Mouse (Mus musculus): ENCODE measurements around the gene Crtap. TPM values are rescaled to one million over a fixed set of nuclear protein-coding genes. Genes with fewer than 3 reads are reported as not detected.
"Not testable (repeated sequence)": the region's sequence is repeated elsewhere in the genome, so short reads cannot be mapped to it uniquely, and the experiment has no call there.

Gene Crtap
- polyA plus RNA-seq, 1 experiment from 2014 or later = 34.0 TPM

GRCm38 (mm10) chr9:114394136-114394535, 3.7 kb upstream of the Crtap start:
- H3K9ac ChIP-seq (replicated peaks); ATAC-seq (ENCODE audit: low FRiP score); H3K27me3 ChIP-seq (replicated peaks); H3K36me3 ChIP-seq; H3K9me3 ChIP-seq (replicated peaks); H3K27ac ChIP-seq (replicated peaks); H3K4me2 ChIP-seq; H3K4me1 ChIP-seq; H3K4me3 ChIP-seq (replicated peaks): not testable (repeated sequence)
- 63% methylated on average over 6 of the region's 6 CpGs for WGBS

DNA sequence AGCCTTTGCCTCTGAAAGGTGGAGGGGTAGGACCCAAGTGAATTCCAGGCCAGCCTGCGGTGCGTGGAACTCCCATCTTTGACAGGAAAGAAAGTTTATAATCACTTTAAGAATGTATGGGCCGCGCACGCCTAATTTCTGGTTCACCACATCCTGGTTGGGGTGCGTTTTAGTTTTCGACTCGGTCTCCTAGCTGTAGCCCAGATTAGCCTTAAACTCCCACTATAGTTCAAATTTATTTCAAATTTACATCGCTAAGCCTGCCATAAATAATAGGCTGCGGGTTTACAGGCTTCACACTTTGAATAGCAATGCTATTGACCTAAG, 237 bp upstream of the Crtap start:
- no peaks in the 10 kb centered on the region for H3K9me3 ChIP-seq (replicated peaks)
- peak overlapping the region; percentile 74 for H3K4me3 ChIP-seq (replicated peaks)
- peak overlapping the region; percentile 94 for H3K4me2 ChIP-seq
- no peak for ATAC-seq (ENCODE audit: low FRiP score)
- WGBS = 4% methylated on average over 10 of the region's 10 CpGs
- H3K4me1 ChIP-seq = peaks cover 7% of the 10 kb centered on the region; the same call in 1 of the 2 replicates
- peak overlapping the region; percentile 74 for H3K9ac ChIP-seq (replicated peaks)
- peak overlapping the region; percentile 72; the same call in 1 of the 2 replicates for H3K27ac ChIP-seq (replicated peaks)
- H3K36me3 ChIP-seq = no peaks in the 10 kb centered on the region
- peaks cover 6% of the 10 kb centered on the region; the same call in 1 of the 2 replicates for H3K27me3 ChIP-seq (replicated peaks)

DNA sequence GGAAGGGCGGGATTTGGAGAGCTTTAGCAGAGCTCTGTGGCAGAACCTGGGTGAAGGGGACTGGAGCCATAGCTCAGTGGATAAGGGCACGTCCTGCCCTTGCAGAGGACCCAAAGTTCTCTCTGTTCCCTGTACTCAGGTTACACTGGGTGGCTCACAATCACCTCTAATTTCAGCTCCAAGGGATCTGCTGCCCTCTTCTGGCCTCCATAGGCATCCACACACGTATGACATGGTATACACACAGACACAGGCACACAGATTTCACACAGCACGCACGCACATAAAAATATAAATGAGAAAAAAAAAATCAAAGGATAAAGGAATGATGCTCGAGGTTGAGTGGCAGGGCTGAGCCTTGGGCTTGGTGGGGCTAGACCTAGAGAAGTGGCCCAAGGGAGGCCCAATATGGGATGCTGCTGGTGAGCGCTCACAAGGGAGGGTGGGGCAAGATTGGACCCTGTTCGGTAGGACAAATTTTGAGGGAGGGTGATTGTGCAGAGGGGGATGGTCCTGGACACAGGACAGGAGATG, 1.0 kb downstream of the Crtap start:
- Histone ChIP-seq H3K27me3 (replicated peaks) (peaks cover 6% of the 10 kb centered on the region; the same call in 1 of the 2 replicates), H3K9me3 (replicated peaks) (no peaks in the 10 kb centered on the region), H3K4me2 (peak overlapping the region; percentile 94), H3K36me3 (no peaks in the 10 kb centered on the region), H3K27ac (replicated peaks) (no peak overlapping the region), H3K4me3 (replicated peaks) (peak overlapping the region; percentile 74), H3K4me1 (peaks cover 7% of the 10 kb centered on the region; the same call in 1 of the 2 replicates), H3K9ac (replicated peaks) (0 out of 2 replicates have a peak overlapping the region, but pooled peaks have one; percentile 74)
- 0 out of 2 replicates have a peak, but pooled peaks have one; percentile 11 for ATAC-seq (ENCODE audit: low FRiP score)
- 75% methylated on average over 8 of the region's 8 CpGs for WGBS

GRCm38 (mm10) chr9:114388701-114389370, 1.6 kb downstream of the Crtap start:
- peaks cover 7% of the 10 kb centered on the region; the same call in 1 of the 2 replicates for H3K4me1 ChIP-seq
- no peaks in the 10 kb centered on the region for H3K36me3 ChIP-seq
- H3K27ac ChIP-seq (replicated peaks) = no peak overlapping the region
- no peak overlapping the region for H3K4me3 ChIP-seq (replicated peaks)
- peaks cover 6% of the 10 kb centered on the region; the same call in 1 of the 2 replicates for H3K27me3 ChIP-seq (replicated peaks)
- H3K4me2 ChIP-seq = peak overlapping the region; percentile 23
- no peaks in the 10 kb centered on the region for H3K9me3 ChIP-seq (replicated peaks)
- WGBS = 80% methylated on average over 3 of the region's 3 CpGs
- ATAC-seq (ENCODE audit: low FRiP score) = no peak
- no peak overlapping the region for H3K9ac ChIP-seq (replicated peaks)

- 91% methylated on average over 8 of the region's 8 CpGs for WGBS
- Histone ChIP-seq H3K4me2 (no peak overlapping the region), H3K36me3 (no peaks in the 10 kb centered on the region), H3K27ac (replicated peaks) (no peak overlapping the region), H3K9ac (replicated peaks) (no peak overlapping the region), H3K4me1 (peaks cover 7% of the 10 kb centered on the region; the same call in 1 of the 2 replicates), H3K9me3 (replicated peaks) (no peaks in the 10 kb centered on the region), H3K27me3 (replicated peaks) (peaks cover 6% of the 10 kb centered on the region; the same call in 1 of the 2 replicates), H3K4me3 (replicated peaks) (no peak overlapping the region)
- ATAC-seq (ENCODE audit: low FRiP score) = no peak
These were observed 2.2 kb downstream of the Crtap start for GRCm38 (mm10) chr9:114388288-114388687.

GRCm38 (mm10) chr9:114387086-114387485, 3.4 kb downstream of the Crtap start:
- Histone ChIP-seq H3K4me2 (no peak overlapping the region), H3K9ac (replicated peaks) (no peak overlapping the region), H3K36me3 (no peaks in the 10 kb centered on the region), H3K4me1 (peaks cover 7% of the 10 kb centered on the region; the same call in 1 of the 2 replicates), H3K27me3 (replicated peaks) (peaks cover 6% of the 10 kb centered on the region; the same call in 1 of the 2 replicates), H3K9me3 (replicated peaks) (no peaks in the 10 kb centered on the region), H3K27ac (replicated peaks) (no peak overlapping the region), H3K4me3 (replicated peaks) (no peak overlapping the region)
- ATAC-seq (ENCODE audit: low FRiP score) = no peak
- 69% methylated on average over 6 of the region's 6 CpGs for WGBS

- H3K27me3 ChIP-seq (replicated peaks) = no peaks in the 10 kb centered on the region
- H3K4me1 ChIP-seq = 0 out of 2 replicates have a peak, but pooled peaks cover 2% of the 10 kb centered on the region
- no peak overlapping the region for H3K4me2 ChIP-seq
- H3K4me3 ChIP-seq (replicated peaks) = no peak overlapping the region
- H3K9ac ChIP-seq (replicated peaks) = no peak overlapping the region
- WGBS = 98% methylated on average over 10 of the region's 10 CpGs
- no peak for ATAC-seq (ENCODE audit: low FRiP score)
- H3K36me3 ChIP-seq = 0 out of 2 replicates have a peak, but pooled peaks cover 1% of the 10 kb centered on the region
- H3K27ac ChIP-seq (replicated peaks) = no peak overlapping the region
- H3K9me3 ChIP-seq (replicated peaks) = no peaks in the 10 kb centered on the region
These were observed 5.3 kb downstream of the Crtap start for GRCm38 (mm10) chr9:114385160-114385559.

DNA sequence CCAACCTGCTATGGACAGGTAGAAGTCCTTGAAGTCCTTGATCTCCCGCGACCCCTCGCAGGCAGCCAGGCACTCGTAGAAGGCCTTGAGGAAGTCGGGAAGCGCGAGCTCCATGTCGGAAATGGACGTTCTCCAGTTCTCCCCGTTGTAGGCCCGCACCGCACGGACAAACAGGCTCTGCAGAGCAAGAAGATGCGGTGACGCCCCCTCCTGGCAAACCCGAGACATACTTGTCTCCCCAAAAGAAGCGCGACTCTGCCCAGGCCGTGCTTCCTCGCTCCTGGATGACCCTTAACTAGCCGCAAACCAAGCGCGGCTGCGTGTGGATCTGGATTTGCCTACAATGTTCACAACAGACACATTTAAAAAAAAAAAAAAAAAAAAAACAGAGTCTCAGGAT, 5.8 kb downstream of the Crtap start:
- Histone ChIP-seq H3K9ac (replicated peaks) (no peak overlapping the region), H3K27ac (replicated peaks) (no peak overlapping the region), H3K4me1 (0 out of 2 replicates have a peak, but pooled peaks cover 2% of the 10 kb centered on the region), H3K27me3 (replicated peaks) (no peaks in the 10 kb centered on the region), H3K4me2 (no peak overlapping the region), H3K36me3 (0 out of 2 replicates have a peak, but pooled peaks cover 4% of the 10 kb centered on the region), H3K4me3 (replicated peaks) (no peak overlapping the region), H3K9me3 (replicated peaks) (no peaks in the 10 kb centered on the region)
- no peak for ATAC-seq (ENCODE audit: low FRiP score)
- 94% methylated on average over 24 of the region's 24 CpGs for WGBS

- H3K4me1 ChIP-seq = no peaks in the 10 kb centered on the region
- H3K27ac ChIP-seq (replicated peaks) = no peak overlapping the region
- no peak overlapping the region for H3K4me2 ChIP-seq
- H3K9me3 ChIP-seq (replicated peaks) = no peaks in the 10 kb centered on the region
- no peak overlapping the region for H3K9ac ChIP-seq (replicated peaks)
- ATAC-seq (ENCODE audit: low FRiP score) = no peak
- 0 out of 2 replicates have a peak, but pooled peaks cover 7% of the 10 kb centered on the region for H3K36me3 ChIP-seq
- 44% methylated on average over 17 of the region's 17 CpGs for WGBS
- H3K4me3 ChIP-seq (replicated peaks) = no peak overlapping the region
- no peaks in the 10 kb centered on the region for H3K27me3 ChIP-seq (replicated peaks)
These were observed 7.4 kb downstream of the Crtap start for GRCm38 (mm10) chr9:114382936-114383710.

DNA sequence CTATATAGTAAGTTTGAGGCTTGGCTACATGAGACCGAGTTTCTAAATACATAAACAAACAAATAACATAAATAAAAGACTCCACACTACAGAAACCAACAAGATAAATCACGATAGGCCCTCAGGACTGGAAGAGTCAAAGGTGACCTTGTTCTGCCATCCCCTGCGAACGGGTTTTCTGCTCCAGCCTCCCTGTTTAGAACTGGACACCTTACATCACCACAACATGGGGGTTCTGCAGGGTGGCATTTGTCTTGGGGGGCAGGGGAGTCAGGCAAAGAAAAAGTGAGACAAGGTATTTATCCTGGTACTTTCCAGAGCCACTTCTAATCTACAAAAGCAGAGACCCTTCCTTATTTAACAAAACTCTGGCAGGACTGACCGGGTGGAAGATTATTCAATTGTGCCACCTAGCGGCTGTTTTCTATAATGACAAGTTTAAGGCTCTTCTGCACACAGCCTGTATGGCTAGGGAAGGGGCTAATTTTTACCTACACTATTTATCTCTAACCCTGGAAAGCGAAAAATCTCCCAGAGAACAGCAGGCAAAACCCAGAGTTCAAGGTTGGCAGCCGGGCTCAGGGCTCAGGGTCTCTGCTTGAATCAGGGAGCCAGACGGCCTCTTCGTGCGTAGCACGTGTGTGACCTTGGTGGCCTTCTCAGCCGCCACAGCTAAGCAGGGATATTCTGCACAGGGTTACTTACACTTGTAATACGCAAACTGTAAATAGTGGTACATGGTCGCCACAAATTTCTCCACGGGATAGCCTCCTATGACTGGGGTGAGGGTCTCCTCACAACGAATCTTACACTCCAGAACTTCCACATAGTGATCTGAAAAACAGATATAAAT, 9.4 kb downstream of the Crtap start:
- Histone ChIP-seq H3K36me3 (0 out of 2 replicates have a peak, but pooled peaks cover 7% of the 10 kb centered on the region), H3K27me3 (replicated peaks) (no peaks in the 10 kb centered on the region), H3K27ac (replicated peaks) (no peak overlapping the region), H3K4me3 (replicated peaks) (no peak overlapping the region), H3K4me1 (no peaks in the 10 kb centered on the region), H3K9ac (replicated peaks) (no peak overlapping the region), H3K4me2 (no peak overlapping the region), H3K9me3 (replicated peaks) (no peaks in the 10 kb centered on the region)
- 69% methylated on average over 17 of the region's 17 CpGs for WGBS
- ATAC-seq (ENCODE audit: low FRiP score) = no peak

GRCm38 (mm10) chr9:114379871-114380270, 10.6 kb downstream of the Crtap start:
- no peaks in the 10 kb centered on the region for H3K4me1 ChIP-seq
- H3K36me3 ChIP-seq = 0 out of 2 replicates have a peak, but pooled peaks cover 7% of the 10 kb centered on the region
- no peak overlapping the region for H3K4me2 ChIP-seq
- no peaks in the 10 kb centered on the region for H3K27me3 ChIP-seq (replicated peaks)
- no peak overlapping the region for H3K9ac ChIP-seq (replicated peaks)
- 88% methylated on average over 12 of the region's 12 CpGs for WGBS
- no peak for ATAC-seq (ENCODE audit: low FRiP score)
- H3K4me3 ChIP-seq (replicated peaks) = no peak overlapping the region
- H3K27ac ChIP-seq (replicated peaks) = no peak overlapping the region
- H3K9me3 ChIP-seq (replicated peaks) = no peaks in the 10 kb centered on the region
